ENCODE assay signal across 9 mouse cellular contexts in genomic region chr5:26282282-26282681, GRCm38 (mm10). TPM values are rescaled to one million over a fixed set of nuclear protein-coding genes. Genes with fewer than 3 reads are reported as not detected.
A peak's percentile ranks its signal among the peaks of the same experiment; 100 is the strongest.
DNase-seq lines count a peak whose midpoint lies in the region; ATAC-seq and TF ChIP-seq lines count a peak whose summit lies in the region.
"Had no signal": no experiment of that assay in that cellular context is flagged by ENCODE, and none has a peak within 500 bp of the region (broad histone marks: within the 10 kb centered on the region; RNA-seq: fewer than 3 reads in every experiment).

No protein-coding gene starts in this region.

- WGBS in hindbrain, embryonic 16.5 days = 9% methylated on average over 4 of the region's 4 CpGs
- 5% methylated on average over 4 of the region's 4 CpGs for WGBS in thymus, adult 2 months

- H3K36me3 ChIP-seq in hindbrain, embryonic 16.5 days (ENCODE audit: control insufficient read depth, insufficient read depth, low read length) = no peaks in the 10 kb centered on the region
- no peaks in the 10 kb centered on the region for H3K36me3 ChIP-seq in thymus, adult 2 months (ENCODE audit: control insufficient read depth, insufficient read depth, low read length)
- H3K36me3 ChIP-seq: heart, embryonic 15.5 days had no signal

- H3K9me3 ChIP-seq in hindbrain, embryonic 16.5 days (ENCODE audit: control insufficient read depth, low read length) = peaks cover 3% of the 10 kb centered on the region; the same call in 1 of the 2 replicates
- H3K9me3 ChIP-seq: heart, embryonic 15.5 days had no signal

- TF ChIP-seq CTCF in thymus, adult 2 months (IDR thresholded peaks at IDR 0.05; ENCODE audit: borderline replicate concordance, control insufficient read depth, extremely low read depth, insufficient read depth, low read length, poor library complexity) = no peak

- DNase-seq in ES-CJ7 (ENCODE audit: low read depth, low spot score) = peak; percentile 79
- peak; percentile 60 to 67 for DNase-seq in adrenal gland, adult 18-20 months (ENCODE audit: low spot score in 2 of 2)
- DNase-seq in embryo, embryonic 10.5 days (ENCODE audit: low spot score) = peak; percentile 86
- peak; percentile 71 to 82 for DNase-seq in layer of hippocampus, postnatal 10 days (ENCODE audit: low spot score in 2 of 2)
- peak; percentile 81 for DNase-seq in mesoderm, embryonic 11.5 days (ENCODE audit: low read depth, low spot score)
- peak; percentile 46 for DNase-seq in right cerebral cortex, postnatal 36 days (ENCODE audit: low spot score in 2 of 2)
- no peak for DNase-seq in thymus, adult 2 months

- H3K9ac ChIP-seq in hindbrain, embryonic 16.5 days (ENCODE audit: low read depth, low read length) = no peak overlapping the region
- H3K9ac ChIP-seq: heart, embryonic 15.5 days had no signal

- H3K4me3 ChIP-seq in hindbrain, embryonic 16.5 days (ENCODE audit: low read length) = no peak overlapping the region
- H3K4me3 ChIP-seq in thymus, adult 2 months (ENCODE audit: control insufficient read depth, insufficient read depth, low read length) = no peak overlapping the region
- H3K4me3 ChIP-seq: heart, embryonic 15.5 days had no signal

- peak; percentile 76 for ATAC-seq in hindbrain, embryonic 16.5 days

- no peaks in the 10 kb centered on the region for H3K4me1 ChIP-seq in hindbrain, embryonic 16.5 days (ENCODE audit: control insufficient read depth, insufficient read depth, low read depth, low read length)
- H3K4me1 ChIP-seq in thymus, adult 2 months (replicated peaks; ENCODE audit: control insufficient read depth, insufficient read depth, low read length) = no peaks in the 10 kb centered on the region
- H3K4me1 ChIP-seq: heart, embryonic 15.5 days had no signal

- no peak overlapping the region for H3K27ac ChIP-seq in hindbrain, embryonic 16.5 days (ENCODE audit: low read depth, low read length)
- H3K27ac ChIP-seq in thymus, adult 2 months (ENCODE audit: control insufficient read depth, insufficient read depth, low read length) = no peak overlapping the region
- H3K27ac ChIP-seq: heart, embryonic 15.5 days had no signal

- no peak for TF ChIP-seq POLR2A in thymus, adult 2 months (IDR thresholded peaks at IDR 0.05; ENCODE audit: control insufficient read depth, extremely low read depth, insufficient read depth, low read length, poor library complexity)

- no peak overlapping the region for H3K4me2 ChIP-seq in hindbrain, embryonic 16.5 days (ENCODE audit: low read length)
- H3K4me2 ChIP-seq: heart, embryonic 15.5 days had no signal

- no peaks in the 10 kb centered on the region for H3K27me3 ChIP-seq in hindbrain, embryonic 16.5 days (replicated peaks; ENCODE audit: control insufficient read depth, insufficient read depth, low read length)
- no peaks in the 10 kb centered on the region for H3K27me3 ChIP-seq in thymus, adult 2 months (ENCODE audit: control insufficient read depth, insufficient read depth, low read length)
- H3K27me3 ChIP-seq: heart, embryonic 15.5 days had no signal

RNA-seq across cellular contexts. Expression of gene Gm7361, which starts 24.8 kb away (rescaled TPM):
- total RNA-seq in adrenal gland, adult 18-20 months (2021) = not detected
- 0.16 and 0.71 TPM in 2 replicates for polyA plus RNA-seq in hindbrain, embryonic 16.5 days (2015; fragmentation: Nextera tagmentation; extraction: Ambion mirVana)
- total RNA-seq in layer of hippocampus, postnatal 10 days (2021) = under 1 TPM; 0.27 to 0.34 TPM
- 0.11 TPM in 1 of 2 replicates, not detected in the other for polyA plus RNA-seq in thymus, adult 2 months (2012; rRNA removed)
- polyA plus RNA-seq: heart, embryonic 15.5 days had no signal
